Mouse (Mus musculus): Measurements from ENCODE around the gene Gpr171. TPM values are rescaled to one million over a fixed set of nuclear protein-coding genes. Genes with fewer than 3 reads are reported as not detected.
"Not testable (repeated sequence)": the region's sequence is repeated elsewhere in the genome, so short reads cannot be mapped to it uniquely, and the experiment has no call there.

Gene Gpr171
- not detected for total RNA-seq (2022)

- no peak for DNase-seq (ENCODE audit: low spot score in 2 of 2)
Measured at GRCm38 (mm10) chr3:59101218-59101986, at the start of gene Gpr171. Gpr171 (minus strand) TSS chr3:59101821.

GRCm38 (mm10) chr3:59150624-59151023 lies 49.0 kb upstream of the Gpr171 start:
- no peak for DNase-seq (ENCODE audit: low spot score in 2 of 2)

GRCm38 (mm10) chr3:59149646-59150045 lies 48.0 kb upstream of the Gpr171 start:
- DNase-seq (ENCODE audit: low spot score in 2 of 2) = no peak

DNA sequence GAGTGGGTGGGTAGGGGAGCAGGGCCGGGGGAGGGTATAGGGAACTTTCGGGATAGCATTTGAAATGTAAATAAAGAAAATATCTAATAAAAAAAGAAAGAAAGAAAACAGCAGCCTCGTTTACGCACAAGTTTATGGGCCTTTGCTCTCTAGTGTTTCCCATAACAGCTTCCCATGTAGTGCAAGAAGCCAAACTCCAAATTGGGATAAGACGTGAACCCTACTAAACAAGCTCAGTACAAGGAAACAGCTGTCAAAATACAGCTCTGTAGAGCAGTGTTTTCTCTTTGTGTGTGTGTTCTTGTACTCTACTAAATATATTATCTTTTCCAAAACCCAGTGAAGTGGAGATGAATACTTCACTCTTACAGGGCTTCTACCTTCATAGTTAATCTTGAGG lies 43.6 kb upstream of the Gpr171 start:
- DNase-seq (ENCODE audit: low spot score in 2 of 2) = no peak

- no peak for DNase-seq (ENCODE audit: low spot score in 2 of 2)
Measured at GRCm38 (mm10) chr3:59141507-59142305, 40.1 kb upstream of the Gpr171 start.

DNA sequence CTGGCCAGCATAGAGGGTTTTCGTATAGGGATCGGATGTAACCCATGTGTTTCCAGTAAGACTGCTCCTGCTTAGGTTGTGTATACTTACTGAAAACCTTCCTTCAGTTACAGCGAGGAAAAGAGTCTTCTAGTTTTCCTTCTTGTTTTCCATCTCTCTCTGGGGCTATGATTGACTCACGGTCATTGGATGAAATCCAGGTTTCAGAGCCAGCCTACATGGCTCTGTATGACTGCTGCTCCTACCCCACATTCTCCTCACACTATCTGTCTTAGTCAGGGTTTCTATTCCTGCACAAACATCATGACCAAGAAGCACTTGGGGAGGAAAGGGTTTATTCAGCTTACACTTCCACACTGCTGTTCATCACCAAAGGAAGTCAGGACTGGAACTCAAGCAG lies 39.3 kb upstream of the Gpr171 start:
- DNase-seq (ENCODE audit: low spot score in 2 of 2) = not testable (repeated sequence)

- no peak for DNase-seq (ENCODE audit: low spot score in 2 of 2)
Measured at GRCm38 (mm10) chr3:59140115-59140514, 38.5 kb upstream of the Gpr171 start.

- no peak for DNase-seq (ENCODE audit: low spot score in 2 of 2)
Measured at GRCm38 (mm10) chr3:59139651-59140051, 38.0 kb upstream of the Gpr171 start.

- no peak for DNase-seq (ENCODE audit: low spot score in 2 of 2)
Measured at GRCm38 (mm10) chr3:59138946-59139468, 37.4 kb upstream of the Gpr171 start.

- DNase-seq (ENCODE audit: low spot score in 2 of 2) = no peak
Measured at GRCm38 (mm10) chr3:59135911-59136653, 34.5 kb upstream of the Gpr171 start.

DNA sequence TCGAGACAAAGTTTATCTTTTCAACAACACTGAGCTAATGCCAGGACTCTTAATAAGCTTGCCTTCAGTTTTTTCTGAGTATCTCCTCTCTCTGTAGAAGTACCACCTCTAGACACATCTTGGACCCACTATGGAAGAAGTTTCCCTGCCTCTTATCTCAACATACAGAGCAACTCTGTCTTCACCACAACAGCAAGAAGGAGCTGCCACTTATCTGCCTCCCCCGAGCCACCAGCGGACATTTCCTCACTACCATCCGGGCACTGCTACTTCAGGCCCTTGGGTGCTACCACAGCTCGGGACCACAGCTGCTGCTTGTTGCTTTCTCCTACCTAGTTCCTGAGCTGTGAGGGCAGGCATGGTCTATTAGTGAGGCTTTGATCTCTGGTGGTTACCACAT lies 31.6 kb upstream of the Gpr171 start:
- DNase-seq (ENCODE audit: low spot score in 2 of 2) = no peak

DNA sequence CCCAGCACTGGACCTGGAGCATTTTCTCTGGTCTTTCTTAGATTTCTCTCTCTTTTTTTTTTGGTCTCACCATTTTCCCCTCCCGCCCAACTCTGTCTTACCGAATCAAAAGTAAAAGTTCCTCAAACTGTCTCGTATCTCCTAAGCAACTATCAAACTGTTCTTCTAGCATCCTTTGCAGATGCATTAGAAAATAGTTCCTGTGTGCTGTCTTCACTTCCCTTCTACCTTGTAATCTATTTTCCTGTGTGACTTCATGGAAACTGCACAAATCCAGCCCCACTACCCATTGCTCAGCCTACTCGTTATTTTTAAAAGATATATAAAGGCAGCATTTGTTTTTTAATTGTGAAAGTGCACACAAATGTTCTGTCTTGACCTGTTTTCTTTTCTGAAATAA lies 30.3 kb upstream of the Gpr171 start:
- no peak for DNase-seq (ENCODE audit: low spot score in 2 of 2)

DNA sequence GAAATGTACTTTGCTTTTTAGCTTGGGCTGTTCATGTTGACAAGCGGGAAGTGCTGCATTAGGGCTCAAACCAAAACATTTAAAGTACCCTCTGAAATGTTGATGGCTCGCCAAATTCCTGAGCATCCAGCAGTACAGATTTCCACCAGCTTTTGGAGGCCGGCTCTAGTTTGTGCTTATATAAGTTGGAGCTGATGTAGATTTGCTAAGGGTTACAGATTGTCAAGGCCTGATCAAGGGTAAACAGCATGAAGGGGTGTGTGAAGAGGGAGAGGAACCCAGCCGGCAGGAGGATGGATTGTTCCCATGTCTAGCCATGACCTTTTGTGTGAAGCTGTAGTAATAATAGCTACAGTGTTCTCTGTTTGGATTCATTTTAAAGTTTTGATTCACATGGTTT lies 29.5 kb upstream of the Gpr171 start:
- no peak for DNase-seq (ENCODE audit: low spot score in 2 of 2)

DNA sequence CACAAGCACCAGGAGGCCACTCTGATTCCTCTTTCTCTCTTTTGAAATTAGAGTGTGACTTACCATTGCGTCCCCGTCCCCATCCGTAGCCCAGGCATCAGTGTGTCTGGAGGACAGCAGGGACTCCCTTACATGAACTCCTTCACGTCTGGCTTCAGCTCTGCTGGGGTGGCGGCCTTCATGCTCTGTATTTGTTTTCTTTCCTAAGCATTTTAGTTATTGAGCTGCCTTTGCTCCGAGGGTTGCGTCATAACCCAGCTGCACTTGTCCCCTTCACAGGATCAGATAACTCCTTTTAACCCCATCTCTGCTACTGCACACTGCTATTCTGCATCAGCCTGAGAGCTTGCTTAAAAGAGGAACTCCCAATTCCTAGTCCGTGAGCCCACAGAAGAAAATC lies 28.8 kb upstream of the Gpr171 start:
- DNase-seq (ENCODE audit: low spot score in 2 of 2) = no peak

DNA sequence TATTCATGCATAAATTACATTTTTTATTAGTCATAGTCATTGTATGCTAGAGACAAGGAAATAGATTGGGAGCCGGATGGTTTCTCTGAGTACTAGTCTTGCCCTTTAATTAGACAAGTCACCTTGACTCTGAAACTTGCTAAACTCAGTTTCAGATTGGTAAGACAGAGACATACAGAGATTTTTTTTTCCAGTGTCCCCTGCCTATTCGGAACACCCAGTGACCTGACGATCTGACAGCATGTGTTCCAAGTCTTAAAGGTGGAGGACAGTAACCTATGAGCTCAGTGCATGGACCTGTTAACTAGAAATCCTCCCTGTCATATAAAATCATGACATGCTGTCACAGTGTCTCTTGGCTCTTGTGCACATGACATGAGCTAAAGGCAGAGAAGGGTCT lies 27.9 kb upstream of the Gpr171 start:
- DNase-seq (ENCODE audit: low spot score in 2 of 2) = no peak

DNA sequence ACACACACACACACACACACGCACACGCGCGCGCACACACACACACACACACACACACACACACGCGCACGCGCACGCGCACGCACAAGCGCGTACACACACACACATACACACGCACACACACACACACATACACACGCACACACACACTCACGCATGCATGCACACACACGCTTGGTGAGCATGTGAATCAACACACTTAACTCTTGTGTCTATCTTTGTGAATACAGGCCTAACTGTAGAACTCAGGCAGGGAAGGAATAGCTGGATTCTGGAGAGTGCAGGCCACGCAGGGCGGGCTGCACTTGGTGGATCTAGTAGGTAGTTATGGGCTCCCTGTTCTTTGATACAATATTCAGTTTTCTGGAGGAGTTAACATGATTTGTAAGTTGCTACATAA lies 27.1 kb upstream of the Gpr171 start:
- no peak for DNase-seq (ENCODE audit: low spot score in 2 of 2)

DNA sequence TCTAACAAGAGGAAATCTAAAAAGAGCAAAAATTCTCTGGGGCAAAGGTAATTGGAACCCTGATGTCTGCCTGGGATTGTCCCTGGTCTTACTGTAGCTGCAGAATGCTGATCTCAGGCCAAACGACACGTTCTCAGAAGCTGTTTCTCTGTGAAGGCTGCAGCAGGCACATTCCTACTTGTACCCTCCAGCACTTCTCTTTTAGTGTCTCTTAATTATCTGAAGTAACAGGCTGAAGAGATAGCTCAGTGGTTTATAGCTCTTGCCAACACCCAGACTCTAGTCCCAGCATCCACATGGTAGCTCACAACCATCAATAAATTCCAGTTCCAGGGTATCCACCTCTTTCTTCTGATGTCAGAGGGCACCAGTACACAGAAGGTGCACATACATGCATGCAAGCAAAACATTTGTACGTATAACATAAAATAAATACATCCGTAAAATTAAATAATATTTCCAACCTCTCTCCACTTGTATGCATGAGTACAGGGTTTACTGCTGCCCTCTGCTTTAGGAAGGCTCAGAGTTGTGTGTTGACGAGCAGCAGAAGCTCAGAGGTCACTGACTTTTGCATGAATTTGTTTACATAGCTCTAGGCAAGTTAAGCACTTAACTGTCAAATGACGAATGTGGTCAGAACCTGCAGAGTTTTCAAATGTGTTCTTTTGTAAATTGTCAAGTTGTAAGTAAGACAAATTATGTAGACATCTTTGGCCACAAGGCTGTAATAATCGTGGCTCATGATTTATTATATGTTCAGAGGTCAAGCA lies 24.3 kb upstream of the Gpr171 start:
- DNase-seq (ENCODE audit: low spot score in 2 of 2) = no peak

DNA sequence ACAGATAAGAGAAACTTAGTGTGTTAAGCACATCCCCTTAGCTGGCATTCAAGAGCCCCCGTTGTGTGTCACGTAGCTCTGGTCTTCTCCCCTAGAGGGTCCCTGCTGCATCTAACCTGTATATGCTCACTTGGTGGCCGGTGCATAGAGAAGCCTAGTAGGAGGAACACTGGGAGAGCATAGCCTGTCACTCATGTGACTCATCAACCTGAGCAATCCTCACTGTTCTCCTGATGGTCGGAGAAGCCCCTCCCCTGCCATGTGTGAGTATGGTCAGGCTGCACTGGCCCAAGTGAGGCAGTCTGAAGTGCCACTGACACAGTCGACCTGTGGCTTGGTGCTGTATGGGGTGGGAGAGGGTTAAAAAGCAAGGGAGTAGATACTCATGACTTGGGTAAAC lies 23.4 kb upstream of the Gpr171 start:
- no peak for DNase-seq (ENCODE audit: low spot score in 2 of 2)

DNA sequence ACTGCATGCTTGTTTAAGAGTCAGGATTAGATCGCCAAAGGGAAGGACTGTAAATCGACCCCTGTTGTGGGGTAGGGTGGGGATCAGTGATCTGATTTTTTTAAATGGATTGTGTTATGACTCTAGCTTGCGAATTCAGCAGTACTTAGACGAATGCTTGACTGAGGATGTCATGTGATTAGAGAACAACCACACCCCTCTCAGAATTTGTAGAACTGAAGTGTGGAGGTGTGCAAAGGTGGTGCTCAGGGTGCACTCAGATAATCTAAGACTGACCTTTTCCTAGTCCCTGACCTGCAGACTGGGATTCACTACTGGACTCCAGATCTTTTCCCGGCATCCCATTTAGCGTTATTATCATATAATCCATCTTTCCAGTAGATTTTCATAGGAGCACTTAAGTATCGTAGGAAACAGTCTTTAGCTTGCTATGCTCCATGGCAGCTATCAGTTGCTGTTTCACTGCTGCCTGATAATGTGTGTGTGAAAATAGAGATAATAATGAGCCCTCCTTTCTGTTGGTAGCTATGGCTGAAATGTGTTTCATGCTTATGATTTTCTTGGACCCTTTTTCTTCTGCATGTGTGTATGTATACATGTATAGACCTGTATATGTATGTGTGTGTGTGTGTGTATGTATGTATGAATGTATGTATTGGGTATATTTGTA lies 20.3 kb upstream of the Gpr171 start:
- DNase-seq (ENCODE audit: low spot score in 2 of 2) = no peak

DNA sequence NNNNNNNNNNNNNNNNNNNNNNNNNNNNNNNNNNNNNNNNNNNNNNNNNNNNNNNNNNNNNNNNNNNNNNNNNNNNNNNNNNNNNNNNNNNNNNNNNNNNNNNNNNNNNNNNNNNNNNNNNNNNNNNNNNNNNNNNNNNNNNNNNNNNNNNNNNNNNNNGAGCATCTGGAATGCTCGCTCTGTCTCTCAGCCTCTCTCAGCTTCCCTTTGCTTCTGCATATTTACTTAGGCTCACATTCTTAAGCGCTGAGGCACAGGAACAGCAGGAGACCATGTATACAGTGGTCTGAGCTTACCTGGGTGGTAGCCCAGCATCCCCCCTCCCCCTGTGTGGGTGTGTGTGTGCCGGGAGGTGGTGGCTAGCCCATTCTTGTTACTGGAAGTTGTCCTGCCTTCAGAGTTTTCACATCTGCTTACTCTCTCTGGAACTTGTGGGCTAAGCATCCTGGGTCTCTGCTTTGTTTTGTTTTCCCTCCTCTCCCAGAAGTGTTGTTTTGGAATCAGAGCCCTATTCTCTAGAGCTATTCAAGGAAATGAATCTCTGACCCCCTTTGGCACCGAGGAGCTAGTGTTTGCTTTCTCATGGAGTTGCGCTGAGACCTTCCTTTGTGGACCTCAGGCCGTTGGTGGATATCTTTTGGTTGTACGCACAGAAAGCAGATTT lies 19.6 kb upstream of the Gpr171 start:
- no peak for DNase-seq (ENCODE audit: low spot score in 2 of 2)

Measured in layer of hippocampus, adult 8-10 months (tissue).